ENCODE assay signal across 8 mouse cellular contexts in genomic region chr11:107124327-107124731, GRCm38 (mm10). TPM values are rescaled to one million over a fixed set of nuclear protein-coding genes. Genes with fewer than 3 reads are reported as not detected.
A peak's percentile ranks its signal among the peaks of the same experiment; 100 is the strongest.
DNase-seq lines count a peak whose midpoint lies in the region; ATAC-seq and TF ChIP-seq lines count a peak whose summit lies in the region.

No protein-coding gene starts in this region.

- no peak overlapping the region for H3K4me3 ChIP-seq in forebrain, embryonic 15.5 days
- H3K4me3 ChIP-seq in forebrain, embryonic 13.5 days, result no peak overlapping the region
- H3K4me3 ChIP-seq in CH12.LX (replicated peaks in 1 of 3; ENCODE audit: low read depth in 2 of 3, low read length in 2 of 3, poor library complexity in 1 of 3), result no peak overlapping the region
- no peak overlapping the region for H3K4me3 ChIP-seq in heart, embryonic 12.5 days
- no peak overlapping the region for H3K4me3 ChIP-seq in kidney, embryonic 14.5 days (ENCODE audit: low read length)

- H3K4me2 ChIP-seq in forebrain, embryonic 15.5 days (replicated peaks), result no peak overlapping the region
- H3K4me2 ChIP-seq in forebrain, embryonic 13.5 days, result no peak overlapping the region
- H3K4me2 ChIP-seq in CH12.LX (ENCODE audit: insufficient read depth, low read depth, poor library complexity, severe bottlenecking), result 0 out of 2 replicates have a peak overlapping the region, but pooled peaks have one; percentile 13
- H3K4me2 ChIP-seq in heart, embryonic 12.5 days, result peak overlapping the region; percentile 18; the same call in 1 of the 2 replicates
- 0 out of 2 replicates have a peak overlapping the region, but pooled peaks have one; percentile 4 for H3K4me2 ChIP-seq in kidney, embryonic 14.5 days (replicated peaks; ENCODE audit: low read depth, low read length)

- no peak overlapping the region for H3K27ac ChIP-seq in forebrain, embryonic 15.5 days (replicated peaks)
- H3K27ac ChIP-seq in forebrain, embryonic 13.5 days, result no peak overlapping the region
- H3K27ac ChIP-seq in CH12.LX (ENCODE audit: insufficient read depth, low read depth), result no peak overlapping the region
- H3K27ac ChIP-seq in heart, embryonic 12.5 days (ENCODE audit: poor library complexity, severe bottlenecking), result no peak overlapping the region
- H3K27ac ChIP-seq in kidney, embryonic 14.5 days (ENCODE audit: low read depth, low read length), result no peak overlapping the region

- DNase-seq in CH12.LX (ENCODE audit: extremely low read depth), result peak; percentile 78
- DNase-seq in cerebellum, adult 9-11 months, result peak; percentile 56
- DNase-seq in lung, postnatal 14 days, result peak; percentile 54
- peak; percentile 32 to 36 for DNase-seq in right cerebral cortex, postnatal 36 days (ENCODE audit: low spot score in 2 of 2)

- no peak for TF ChIP-seq CTCF in CH12.LX (conservative IDR thresholded peaks at IDR 0.05 in 1 of 2, IDR thresholded peaks at IDR 0.05 in 1 of 2; ENCODE audit: low read depth in 2 of 2, low read length in 2 of 2)

- TF ChIP-seq POLR2A in CH12.LX (IDR thresholded peaks at IDR 0.05; ENCODE audit: low read depth, low read length), result no peak

- no peak overlapping the region for H3K9ac ChIP-seq in forebrain, embryonic 15.5 days (replicated peaks)
- no peak overlapping the region for H3K9ac ChIP-seq in forebrain, embryonic 13.5 days
- H3K9ac ChIP-seq in CH12.LX (ENCODE audit: insufficient read depth, low read depth), result no peak overlapping the region
- H3K9ac ChIP-seq in heart, embryonic 12.5 days, result no peak overlapping the region
- H3K9ac ChIP-seq in kidney, embryonic 14.5 days (ENCODE audit: low read depth, low read length), result no peak overlapping the region

- H3K27me3 ChIP-seq in forebrain, embryonic 15.5 days, result no peaks in the 10 kb centered on the region
- H3K27me3 ChIP-seq in forebrain, embryonic 13.5 days, result no peaks in the 10 kb centered on the region
- H3K27me3 ChIP-seq in CH12.LX (replicated peaks), result no peaks in the 10 kb centered on the region
- H3K27me3 ChIP-seq in heart, embryonic 12.5 days (replicated peaks), result no peaks in the 10 kb centered on the region
- H3K27me3 ChIP-seq in kidney, embryonic 14.5 days (ENCODE audit: control insufficient read depth, insufficient read depth, low read length), result no peaks in the 10 kb centered on the region

- 33% methylated on average over 7 of the region's 7 CpGs for WGBS in forebrain, embryonic 15.5 days
- 44% methylated on average over 7 of the region's 7 CpGs for WGBS in forebrain, embryonic 13.5 days
- WGBS in heart, embryonic 12.5 days, result 14% methylated on average over 7 of the region's 7 CpGs
- WGBS in kidney, embryonic 14.5 days, result 29% methylated on average over 7 of the region's 7 CpGs

- no peak for TF ChIP-seq RAD21 in CH12.LX (IDR thresholded peaks at IDR 0.05; ENCODE audit: low read depth, low read length)

- TF ChIP-seq EP300 in CH12.LX (IDR thresholded peaks at IDR 0.05; ENCODE audit: low read length), result no peak

- dilution Hi-C loops in CH12.LX (cut with MboI; ENCODE audit: extremely low pct_ligation_motif_present, extremely low pct_unique_long_range_greater_than_20kb, low sequenced_read_pairs), result no loop called here

- in situ Hi-C loops in CH12.LX (cut with MboI; ENCODE audit: low pct_ligation_motif_present, low pct_unique_long_range_greater_than_20kb, low sequenced_read_pairs), result no loop called here

- peaks cover 28% of the 10 kb centered on the region for H3K4me1 ChIP-seq in forebrain, embryonic 15.5 days
- H3K4me1 ChIP-seq in forebrain, embryonic 13.5 days, result peaks cover 39% of the 10 kb centered on the region
- H3K4me1 ChIP-seq in CH12.LX (ENCODE audit: control insufficient read depth in 1 of 2, insufficient read depth in 2 of 2), result peaks cover 12 to 63% of the 10 kb centered on the region in 2 experiments
- H3K4me1 ChIP-seq in heart, embryonic 12.5 days (replicated peaks), result peaks cover 32% of the 10 kb centered on the region
- peaks cover 20% of the 10 kb centered on the region for H3K4me1 ChIP-seq in kidney, embryonic 14.5 days (ENCODE audit: control insufficient read depth, insufficient read depth, low read length)

- peaks cover 78% of the 10 kb centered on the region for H3K79me2 ChIP-seq in CH12.LX (replicated peaks; ENCODE audit: control insufficient read depth, extremely low read depth, insufficient read depth, poor library complexity, severe bottlenecking)

- 0 out of 2 replicates have a peak, but pooled peaks have one; percentile 26 for ATAC-seq in forebrain, embryonic 15.5 days (replicated peaks)
- no peak for ATAC-seq in forebrain, embryonic 13.5 days
- ATAC-seq in heart, embryonic 12.5 days (ENCODE audit: insufficient number of reproducible peaks, low FRiP score), result no peak
- ATAC-seq in kidney, embryonic 14.5 days (ENCODE audit: low FRiP score, low TSS enrichment), result peak; percentile 91

- no peaks in the 10 kb centered on the region for H3K36me3 ChIP-seq in forebrain, embryonic 15.5 days
- H3K36me3 ChIP-seq in forebrain, embryonic 13.5 days (ENCODE audit: poor library complexity, severe bottlenecking), result 0 out of 2 replicates have a peak, but pooled peaks cover 7% of the 10 kb centered on the region
- H3K36me3 ChIP-seq in CH12.LX (replicated peaks in 1 of 2; ENCODE audit: control insufficient read depth in 1 of 2, insufficient read depth in 1 of 2, low read length in 1 of 2), result peaks cover 0 to 37% of the 10 kb centered on the region in 2 experiments
- H3K36me3 ChIP-seq in heart, embryonic 12.5 days, result no peaks in the 10 kb centered on the region
- H3K36me3 ChIP-seq in kidney, embryonic 14.5 days (ENCODE audit: control insufficient read depth, insufficient read depth, low read length), result no peaks in the 10 kb centered on the region

- H3K9me3 ChIP-seq in forebrain, embryonic 15.5 days, result no peaks in the 10 kb centered on the region
- no peaks in the 10 kb centered on the region for H3K9me3 ChIP-seq in forebrain, embryonic 13.5 days (replicated peaks)
- no peaks in the 10 kb centered on the region for H3K9me3 ChIP-seq in CH12.LX (replicated peaks; ENCODE audit: low read length)
- no peaks in the 10 kb centered on the region for H3K9me3 ChIP-seq in heart, embryonic 12.5 days (replicated peaks)
- H3K9me3 ChIP-seq in kidney, embryonic 14.5 days (ENCODE audit: control insufficient read depth, low read length), result no peaks in the 10 kb centered on the region

TF ChIP-seq in CH12.LX, 34 proteins besides CTCF, POLR2A, EP300 and RAD21:
- no peak for TF ChIP-seq MAZ (IDR thresholded peaks at IDR 0.05; ENCODE audit: low read depth, low read length)
- no peak for TF ChIP-seq KAT2A (IDR thresholded peaks at IDR 0.05; ENCODE audit: insufficient replicate concordance, low read length)
- no peak for TF ChIP-seq IRF4 (IDR thresholded peaks at IDR 0.05; ENCODE audit: low read depth, low read length)
- no peak for TF ChIP-seq SMC3 (IDR thresholded peaks at IDR 0.05; ENCODE audit: low read depth, low read length)
- peak; percentile 83 for TF ChIP-seq BHLHE40 (IDR thresholded peaks at IDR 0.05; ENCODE audit: low read depth, low read length)
- TF ChIP-seq ZKSCAN1 (IDR thresholded peaks at IDR 0.05; ENCODE audit: borderline replicate concordance, low read depth, low read length), result no peak
- no peak for TF ChIP-seq ETS1 (conservative IDR thresholded peaks at IDR 0.05; ENCODE audit: low read depth, low read length)
- no peak for TF ChIP-seq NELFE (IDR thresholded peaks at IDR 0.05; ENCODE audit: low read depth, low read length)
- no peak for TF ChIP-seq USF2 (conservative IDR thresholded peaks at IDR 0.05; ENCODE audit: low read depth, low read length)
- TF ChIP-seq RCOR1 (conservative IDR thresholded peaks at IDR 0.05; ENCODE audit: low read depth, low read length), result no peak
- peak; percentile 83 for TF ChIP-seq MXI1 (IDR thresholded peaks at IDR 0.05; ENCODE audit: low read depth, low read length)
- TF ChIP-seq MAX (IDR thresholded peaks at IDR 0.05; ENCODE audit: low read length), result peak; percentile 88
- 0 out of 2 replicates have a peak, but pooled peaks have one; percentile 60 for TF ChIP-seq SIN3A (IDR thresholded peaks at IDR 0.05; ENCODE audit: low read length)
- TF ChIP-seq MAFK (IDR thresholded peaks at IDR 0.05; ENCODE audit: insufficient replicate concordance, low read length), result no peak
- TF ChIP-seq MYC (IDR thresholded peaks at IDR 0.05; ENCODE audit: low read depth, low read length), result peak; percentile 83; the same call in 1 of the 2 replicates
- no peak for TF ChIP-seq TCF12 (IDR thresholded peaks at IDR 0.05; ENCODE audit: low read depth, low read length)
- TF ChIP-seq POLR2AphosphoS2 (IDR thresholded peaks at IDR 0.05; ENCODE audit: low read depth, low read length), result no peak
- no peak for TF ChIP-seq JUND (conservative IDR thresholded peaks at IDR 0.05; ENCODE audit: low read depth, low read length)
- no peak for TF ChIP-seq NRF1 (IDR thresholded peaks at IDR 0.05; ENCODE audit: low read depth, low read length)
- no peak for TF ChIP-seq PAX5 (IDR thresholded peaks at IDR 0.05; ENCODE audit: low read length)
- no peak for TF ChIP-seq E2F4 (IDR thresholded peaks at IDR 0.05; ENCODE audit: insufficient replicate concordance, low read depth, low read length)
- TF ChIP-seq USF1 (IDR thresholded peaks at IDR 0.05; ENCODE audit: low read depth, low read length), result peak; percentile 46
- TF ChIP-seq ELF1 (IDR thresholded peaks at IDR 0.05; ENCODE audit: low read depth, low read length), result peak; percentile 36
TF ChIP-seq in CH12.LX: peak in this region for 7.

RNA-seq across cellular contexts. Expression of gene Bptf, which starts 7.6 kb away (rescaled TPM):
- 37.1 and 38.0 TPM in 2 replicates for polyA plus RNA-seq in forebrain, embryonic 15.5 days (2015; fragmentation: Nextera tagmentation; extraction: Ambion mirVana)
- polyA plus RNA-seq in forebrain, embryonic 13.5 days (2015; fragmentation: Nextera tagmentation; extraction: Ambion mirVana), result 42.7 and 45.5 TPM in 2 replicates
- total RNA-seq in CH12.LX (2012; rRNA removed) (28.0 and 29.6 TPM in 2 replicates), CH12.LX (2014; rRNA removed) (22.1 and 22.2 TPM in 2 replicates)
- polyA plus RNA-seq in CH12.LX (2012; ENCODE audit: insufficient read length, low read depth), result 55.6 and 63.9 TPM in 2 replicates
- polyA plus RNA-seq in heart, embryonic 12.5 days (2016; fragmentation: Nextera tagmentation; extraction: Ambion mirVana), result 19.6 and 21.7 TPM in 2 replicates
- polyA plus RNA-seq in kidney, embryonic 14.5 days (2014; fragmentation: Nextera tagmentation; extraction: Ambion mirVana), result 51.7 and 51.8 TPM in 2 replicates

Comparison
In these comparisons a context has a peak if more than half of its experiments do, and no peak if none do; other contexts are left out.
1. ATAC-seq: peak in forebrain, embryonic 15.5 days (single experiment) and kidney, embryonic 14.5 days (single experiment); none in forebrain, embryonic 13.5 days (single experiment) and heart, embryonic 12.5 days (single experiment).
2. H3K4me2 ChIP-seq: peak in CH12.LX (single experiment), heart, embryonic 12.5 days (single experiment) and kidney, embryonic 14.5 days (single experiment); none in forebrain, embryonic 15.5 days (single experiment) and forebrain, embryonic 13.5 days (single experiment).
3. Peak in every context shown above with its lines, with median percentiles within 50 percentile points of each other: DNase-seq.